Mouse (Mus musculus): ENCODE data around the gene Fgfbp1. TPM values are rescaled to one million over a fixed set of nuclear protein-coding genes. Genes with fewer than 3 reads are reported as not detected.
A peak's percentile ranks its signal among the peaks of the same experiment; 100 is the strongest.

Fgfbp1 gene
- polyA plus RNA-seq, 1 experiment from 2014 or later: 0.23 TPM

- H3K4me3 ChIP-seq: no peak overlapping the region
- no peaks in the 10 kb centered on the region for H3K4me1 ChIP-seq
- no peak overlapping the region for H3K27ac ChIP-seq
- no peaks in the 10 kb centered on the region for H3K27me3 ChIP-seq (ENCODE audit: insufficient read depth, poor library complexity, severe bottlenecking)
- H3K9me3 ChIP-seq: no peaks in the 10 kb centered on the region
- no peak for DNase-seq (ENCODE audit: low spot score)
- 80% methylated on average over 2 of the region's 2 CpGs for WGBS
- no peaks in the 10 kb centered on the region for H3K36me3 ChIP-seq
Measured at GRCm38 (mm10) chr5:43970532-43970931, 11.0 kb downstream of the Fgfbp1 start.

- WGBS: 64% methylated on average over 2 of the region's 2 CpGs
- Histone ChIP-seq H3K27me3 (ENCODE audit: insufficient read depth, poor library complexity, severe bottlenecking) (no peaks in the 10 kb centered on the region), H3K4me1 (no peaks in the 10 kb centered on the region), H3K9me3 (no peaks in the 10 kb centered on the region), H3K36me3 (no peaks in the 10 kb centered on the region), H3K27ac (no peak overlapping the region), H3K4me3 (no peak overlapping the region)
- no peak for DNase-seq (ENCODE audit: low spot score)
Measured at GRCm38 (mm10) chr5:43968634-43969033, 12.9 kb downstream of the Fgfbp1 start.

- H3K4me3 ChIP-seq: no peak overlapping the region
- H3K27me3 ChIP-seq (ENCODE audit: insufficient read depth, poor library complexity, severe bottlenecking): no peaks in the 10 kb centered on the region
- no peak for DNase-seq (ENCODE audit: low spot score)
- no peaks in the 10 kb centered on the region for H3K4me1 ChIP-seq
- WGBS: 86% methylated on average over 3 of the region's 3 CpGs
- no peaks in the 10 kb centered on the region for H3K36me3 ChIP-seq
- no peaks in the 10 kb centered on the region for H3K9me3 ChIP-seq
- no peak overlapping the region for H3K27ac ChIP-seq
Measured at GRCm38 (mm10) chr5:43961056-43961455, 20.5 kb downstream of the Fgfbp1 start.

GRCm38 (mm10) chr5:43959884-43960440, 21.6 kb downstream of the Fgfbp1 start:
- H3K4me3 ChIP-seq: no peak overlapping the region
- H3K4me1 ChIP-seq: no peaks in the 10 kb centered on the region
- H3K9me3 ChIP-seq: no peaks in the 10 kb centered on the region
- H3K27ac ChIP-seq: no peak overlapping the region
- H3K27me3 ChIP-seq (ENCODE audit: insufficient read depth, poor library complexity, severe bottlenecking): no peaks in the 10 kb centered on the region
- H3K36me3 ChIP-seq: no peaks in the 10 kb centered on the region
- 78% methylated on average over 3 of the region's 3 CpGs for WGBS
- no peak for DNase-seq (ENCODE audit: low spot score)

- 59% methylated on average over 1 of the region's 1 CpGs for WGBS
- Histone ChIP-seq H3K9me3 (no peaks in the 10 kb centered on the region), H3K36me3 (no peaks in the 10 kb centered on the region), H3K27me3 (ENCODE audit: insufficient read depth, poor library complexity, severe bottlenecking) (no peaks in the 10 kb centered on the region), H3K4me1 (peaks cover 6% of the 10 kb centered on the region), H3K27ac (no peak overlapping the region), H3K4me3 (no peak overlapping the region)
- DNase-seq (ENCODE audit: low spot score): no peak
Measured at GRCm38 (mm10) chr5:43953241-43953640, 28.3 kb downstream of the Fgfbp1 start.

GRCm38 (mm10) chr5:43948748-43949275, 32.8 kb downstream of the Fgfbp1 start:
- Histone ChIP-seq H3K27me3 (ENCODE audit: insufficient read depth, poor library complexity, severe bottlenecking) (no peaks in the 10 kb centered on the region; the same call in 1 of the 2 replicates), H3K27ac (peak overlapping the region; percentile 73), H3K4me3 (peak overlapping the region; percentile 63), H3K4me1 (peaks cover 15% of the 10 kb centered on the region), H3K36me3 (no peaks in the 10 kb centered on the region), H3K9me3 (no peaks in the 10 kb centered on the region)
- DNase-seq (ENCODE audit: low spot score): peak; percentile 78
- WGBS: 4% methylated on average over 8 of the region's 8 CpGs

- Histone ChIP-seq H3K27ac (peak overlapping the region; percentile 67; the same call in 1 of the 2 replicates), H3K4me3 (peak overlapping the region; percentile 63), H3K4me1 (peaks cover 15% of the 10 kb centered on the region), H3K36me3 (no peaks in the 10 kb centered on the region), H3K9me3 (no peaks in the 10 kb centered on the region), H3K27me3 (ENCODE audit: insufficient read depth, poor library complexity, severe bottlenecking) (no peaks in the 10 kb centered on the region; the same call in 1 of the 2 replicates)
- DNase-seq (ENCODE audit: low spot score): peak; percentile 81
- WGBS: 2% methylated on average over 27 of the region's 27 CpGs
Measured at GRCm38 (mm10) chr5:43948111-43948743, 33.4 kb downstream of the Fgfbp1 start.

- no peak for DNase-seq (ENCODE audit: low spot score)
- Histone ChIP-seq H3K27ac (no peak overlapping the region), H3K9me3 (no peaks in the 10 kb centered on the region), H3K4me1 (peaks cover 15% of the 10 kb centered on the region), H3K36me3 (no peaks in the 10 kb centered on the region), H3K27me3 (ENCODE audit: insufficient read depth, poor library complexity, severe bottlenecking) (no peaks in the 10 kb centered on the region; the same call in 1 of the 2 replicates), H3K4me3 (peak overlapping the region; percentile 63)
- WGBS: 35% methylated on average over 9 of the region's 9 CpGs
Measured at GRCm38 (mm10) chr5:43947330-43947977, 34.1 kb downstream of the Fgfbp1 start.

GRCm38 (mm10) chr5:43933269-43933668, 48.3 kb downstream of the Fgfbp1 start:
- H3K4me1 ChIP-seq: no peaks in the 10 kb centered on the region
- no peaks in the 10 kb centered on the region for H3K36me3 ChIP-seq
- no peak for DNase-seq (ENCODE audit: low spot score)
- H3K27ac ChIP-seq: no peak overlapping the region
- H3K4me3 ChIP-seq: no peak overlapping the region
- no peaks in the 10 kb centered on the region for H3K27me3 ChIP-seq (ENCODE audit: insufficient read depth, poor library complexity, severe bottlenecking)
- WGBS: 36% methylated on average over 2 of the region's 2 CpGs
- no peaks in the 10 kb centered on the region for H3K9me3 ChIP-seq

Other genes starting within 250 kb of the Fgfbp1 start
- 0.36 TPM in 1 of 2 replicates, not detected in the other for gene Bst1, start 162.9 kb downstream of the Fgfbp1 start, polyA plus RNA-seq (2016; fragmentation: Nextera tagmentation; extraction: Ambion mirVana)
- gene Fbxl5, start 160.1 kb downstream of the Fgfbp1 start, polyA plus RNA-seq (2016; fragmentation: Nextera tagmentation; extraction: Ambion mirVana): 43.5 and 46.0 TPM in 2 replicates
- gene Cd38, start 113.2 kb downstream of the Fgfbp1 start, polyA plus RNA-seq (2016; fragmentation: Nextera tagmentation; extraction: Ambion mirVana): 18.1 and 20.6 TPM in 2 replicates
- gene Gm7879, start 68.6 kb downstream of the Fgfbp1 start, polyA plus RNA-seq (2016; fragmentation: Nextera tagmentation; extraction: Ambion mirVana): 0.49 TPM in 1 of 2 replicates, not detected in the other
- 18.6 and 32.5 TPM in 2 replicates for gene Prom1, start 120.3 kb upstream of the Fgfbp1 start, polyA plus RNA-seq (2016; fragmentation: Nextera tagmentation; extraction: Ambion mirVana)
- 25.8 and 29.1 TPM in 2 replicates for gene Tapt1, start 244.8 kb upstream of the Fgfbp1 start, polyA plus RNA-seq (2016; fragmentation: Nextera tagmentation; extraction: Ambion mirVana)

All from heart, embryonic 10.5 days (tissue).